Mouse (Mus musculus) bone marrow macrophage, adult 2 months (primary cell): ENCODE data around the gene Fam234b. TPM values are rescaled to one million over a fixed set of nuclear protein-coding genes. Genes with fewer than 3 reads are reported as not detected.

Experiments
- H3K27ac ChIP-seq: 2 replicates; pipeline ENCODE4 v1.5.1; 2012; ENCODE audit warnings: low read depth, low read length; ENCODE audit not compliant: insufficient read depth
- H3K4me1 ChIP-seq: 2 replicates; pipeline ENCODE4 v1.6.1; 2012; ENCODE audit warnings: low read length; ENCODE audit not compliant: control insufficient read depth, insufficient read depth
- H3K4me3 ChIP-seq: 2 replicates; pipeline ENCODE4 v1.5.1; 2012; ENCODE audit warnings: mild to moderate bottlenecking, low read length, moderate library complexity; ENCODE audit not compliant: insufficient read depth
- CTCF ChIP-seq: IDR thresholded peaks from 2 replicates; pipeline ENCODE4 v1.5.1; 2012; ENCODE audit warnings: low read depth, mild to moderate bottlenecking, low read length, moderate library complexity
- POLR2A ChIP-seq: IDR thresholded peaks from 2 replicates; pipeline ENCODE4 v1.6.1; 2012; ENCODE audit warnings: mild to moderate bottlenecking, low read depth, low read length, borderline replicate concordance
- polyA plus RNA-seq: library from polyadenylated mRNA; stranded (reverse); fragments of >200 nt; gene quantifications from 2 replicates; pipeline ENCODE4 v1.2.4, GENCODE M21; 2012; ENCODE audit not compliant: missing spikeins, insufficient read depth, insufficient read length

Gene Fam234b
- polyA plus RNA-seq, 1 experiment, result 5.7 TPM

- Histone ChIP-seq H3K27ac (no peak overlapping the region), H3K4me3 (no peak overlapping the region), H3K4me1 (peaks cover 25% of the 10 kb centered on the region)
- TF ChIP-seq CTCF (no peak), POLR2A (no peak)
These were observed 35.5 kb upstream of the Fam234b start for GRCm38 (mm10) chr6:135162311-135162710.

- peaks cover 26% of the 10 kb centered on the region for H3K4me1 ChIP-seq
- TF ChIP-seq CTCF (no peak), POLR2A (no peak)
- no peak overlapping the region for H3K27ac ChIP-seq
- no peak overlapping the region for H3K4me3 ChIP-seq
These were observed 34.9 kb upstream of the Fam234b start for GRCm38 (mm10) chr6:135162861-135163260.

GRCm38 (mm10) chr6:135165191-135165590, 32.6 kb upstream of the Fam234b start:
- Histone ChIP-seq H3K27ac (no peak overlapping the region), H3K4me1 (peaks cover 29% of the 10 kb centered on the region), H3K4me3 (no peak overlapping the region)
- TF ChIP-seq CTCF, result no peak
- no peak for TF ChIP-seq POLR2A

GRCm38 (mm10) chr6:135165706-135166105, 32.1 kb upstream of the Fam234b start:
- Histone ChIP-seq H3K4me3 (no peak overlapping the region), H3K4me1 (peaks cover 25% of the 10 kb centered on the region), H3K27ac (no peak overlapping the region)
- TF ChIP-seq CTCF (no peak), POLR2A (no peak)

- Histone ChIP-seq H3K4me1 (peaks cover 20% of the 10 kb centered on the region), H3K27ac (no peak overlapping the region), H3K4me3 (no peak overlapping the region)
- TF ChIP-seq CTCF, result no peak
- no peak for TF ChIP-seq POLR2A
These were observed 31.5 kb upstream of the Fam234b start for GRCm38 (mm10) chr6:135166262-135166661.

- TF ChIP-seq POLR2A, result no peak
- no peak for TF ChIP-seq CTCF
- H3K4me1 ChIP-seq, result peaks cover 20% of the 10 kb centered on the region
- no peak overlapping the region for H3K4me3 ChIP-seq
- H3K27ac ChIP-seq, result no peak overlapping the region
These were observed 31.1 kb upstream of the Fam234b start for GRCm38 (mm10) chr6:135166712-135167111.

GRCm38 (mm10) chr6:135167380-135168311, 30.1 kb upstream of the Fam234b start:
- TF ChIP-seq POLR2A, result no peak
- no peak for TF ChIP-seq CTCF
- H3K27ac ChIP-seq, result peak overlapping the region; percentile 5; the same call in 1 of the 2 replicates
- peak overlapping the region; percentile 83 for H3K4me3 ChIP-seq
- H3K4me1 ChIP-seq, result peaks cover 16% of the 10 kb centered on the region

- TF ChIP-seq CTCF, result no peak
- no peak for TF ChIP-seq POLR2A
- Histone ChIP-seq H3K4me3 (peak overlapping the region; percentile 83), H3K27ac (no peak overlapping the region), H3K4me1 (peaks cover 16% of the 10 kb centered on the region)
These were observed 29.3 kb upstream of the Fam234b start for GRCm38 (mm10) chr6:135168471-135168870.

- TF ChIP-seq POLR2A, result no peak
- no peak for TF ChIP-seq CTCF
- Histone ChIP-seq H3K4me3 (no peak overlapping the region), H3K4me1 (peaks cover 16% of the 10 kb centered on the region), H3K27ac (no peak overlapping the region)
These were observed 28.5 kb upstream of the Fam234b start for GRCm38 (mm10) chr6:135169246-135169645.

- Histone ChIP-seq H3K4me3 (no peak overlapping the region), H3K27ac (no peak overlapping the region), H3K4me1 (peaks cover 21% of the 10 kb centered on the region)
- TF ChIP-seq CTCF, result no peak
- TF ChIP-seq POLR2A, result no peak
These were observed 26.0 kb upstream of the Fam234b start for GRCm38 (mm10) chr6:135171736-135172135.

GRCm38 (mm10) chr6:135175014-135175413, 22.8 kb upstream of the Fam234b start:
- Histone ChIP-seq H3K4me3 (no peak overlapping the region), H3K27ac (no peak overlapping the region)
- TF ChIP-seq POLR2A (no peak), CTCF (no peak)

More at GRCm38 (mm10) chr6:135175014-135175413, 22.8 kb upstream of the Fam234b start:
- peaks cover 11% of the 10 kb centered on the region for H3K4me1 ChIP-seq
